22 mouse cellular contexts compared by ENCODE assay signal in the genomic region with DNA sequence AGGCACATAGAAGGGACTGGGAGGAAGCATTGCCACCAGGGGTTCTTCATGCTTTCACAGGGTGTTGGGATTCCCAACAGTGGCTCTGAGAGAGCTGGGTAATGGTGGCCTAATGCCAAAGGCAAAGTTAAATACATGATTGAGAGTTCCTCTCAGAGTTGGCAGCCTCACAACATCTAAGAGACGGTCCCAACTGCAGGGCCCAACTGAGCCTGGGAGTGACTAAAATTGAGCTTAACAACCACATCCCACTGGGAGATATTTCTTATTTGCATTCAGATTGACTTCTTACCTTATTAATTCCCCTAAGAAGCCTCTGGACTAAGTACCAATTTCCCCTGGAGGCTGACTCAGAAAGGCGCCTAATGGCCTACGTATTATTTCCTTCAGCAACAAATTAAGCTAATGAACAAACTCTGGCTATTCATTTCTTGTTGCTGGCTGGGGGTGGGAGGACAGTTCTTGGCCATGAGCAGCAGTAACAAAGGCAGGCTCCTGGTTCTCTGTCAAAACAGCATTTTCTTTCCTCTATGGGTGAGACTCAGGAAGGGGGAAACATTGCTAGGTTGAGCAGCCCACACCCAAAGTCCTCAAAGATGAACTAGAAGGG.
A peak's percentile ranks its signal among the peaks of the same experiment; 100 is the strongest.
DNase-seq lines count a peak whose midpoint lies in the region; ATAC-seq lines count a peak whose summit lies in the region.
"Had no signal": no experiment of that assay in that cellular context is flagged by ENCODE, and none has a peak within 500 bp of the region (broad histone marks: within the 10 kb centered on the region; RNA-seq: fewer than 3 reads in every experiment).

No protein-coding gene starts in this region.

- 27% methylated on average over 3 of the region's 3 CpGs for WGBS in forebrain, embryonic 14.5 days
- 82% methylated on average over 3 of the region's 3 CpGs for WGBS in forebrain, embryonic 10.5 days
- 43% methylated on average over 3 of the region's 3 CpGs for WGBS in hindbrain, embryonic 15.5 days
- 86% methylated on average over 3 of the region's 3 CpGs for WGBS in hindbrain, embryonic 10.5 days
- WGBS in hindbrain, embryonic 16.5 days, result 36% methylated on average over 3 of the region's 3 CpGs

- H3K9ac ChIP-seq in forebrain, embryonic 14.5 days (ENCODE audit: low read length), result no peak overlapping the region
- H3K9ac ChIP-seq in hindbrain, embryonic 15.5 days, result no peak overlapping the region
- H3K9ac ChIP-seq in hindbrain, embryonic 16.5 days (ENCODE audit: low read depth, low read length), result no peak overlapping the region
- H3K9ac ChIP-seq: embryonic facial prominence, embryonic 13.5 days; liver, embryonic 15.5 days; midbrain, embryonic 12.5 days; neural tube, embryonic 12.5 days had no signal

- no peak overlapping the region for H3K4me2 ChIP-seq in forebrain, embryonic 14.5 days (ENCODE audit: low read length)
- H3K4me2 ChIP-seq in hindbrain, embryonic 15.5 days, result no peak overlapping the region
- H3K4me2 ChIP-seq in hindbrain, embryonic 16.5 days (ENCODE audit: low read length), result no peak overlapping the region
- H3K4me2 ChIP-seq: embryonic facial prominence, embryonic 13.5 days; heart, embryonic 11.5 days; liver, embryonic 15.5 days; midbrain, embryonic 12.5 days; neural tube, embryonic 12.5 days had no signal

- H3K36me3 ChIP-seq in forebrain, embryonic 14.5 days (ENCODE audit: control insufficient read depth, insufficient read depth, low read length), result no peaks in the 10 kb centered on the region
- no peaks in the 10 kb centered on the region for H3K36me3 ChIP-seq in forebrain, embryonic 10.5 days (replicated peaks)
- no peaks in the 10 kb centered on the region for H3K36me3 ChIP-seq in hindbrain, embryonic 15.5 days
- no peaks in the 10 kb centered on the region for H3K36me3 ChIP-seq in hindbrain, embryonic 10.5 days
- no peaks in the 10 kb centered on the region for H3K36me3 ChIP-seq in hindbrain, embryonic 16.5 days (ENCODE audit: control insufficient read depth, insufficient read depth, low read length)
- H3K36me3 ChIP-seq: embryonic facial prominence, embryonic 13.5 days; liver, embryonic 15.5 days; midbrain, embryonic 12.5 days; neural tube, embryonic 12.5 days had no signal

- H3K4me3 ChIP-seq in forebrain, embryonic 14.5 days (ENCODE audit: low read depth, low read length), result no peak overlapping the region
- H3K4me3 ChIP-seq in forebrain, embryonic 10.5 days, result no peak overlapping the region
- no peak overlapping the region for H3K4me3 ChIP-seq in hindbrain, embryonic 15.5 days
- no peak overlapping the region for H3K4me3 ChIP-seq in hindbrain, embryonic 10.5 days
- H3K4me3 ChIP-seq in hindbrain, embryonic 16.5 days (ENCODE audit: low read length), result no peak overlapping the region
- H3K4me3 ChIP-seq: embryonic facial prominence, embryonic 13.5 days; liver, embryonic 15.5 days; midbrain, embryonic 12.5 days; neural tube, embryonic 12.5 days had no signal

- peak; percentile 31 for DNase-seq in forebrain, embryonic 14.5 days (ENCODE audit: low spot score)
- DNase-seq in forebrain, embryonic 10.5 days (ENCODE audit: extremely low spot score, low spot score), result no peak
- DNase-seq in hindbrain, embryonic 10.5 days (ENCODE audit: low spot score), result no peak
- DNase-seq in Muller cell, postnatal 12 days (ENCODE audit: inconsistent ontology term), result peak; percentile 50
- no peak for DNase-seq in frontal cortex, adult 2 months (ENCODE audit: extremely low spot score in 1 of 2, low spot score in 1 of 2)
- DNase-seq in layer of hippocampus, adult 18-20 months (ENCODE audit: low spot score in 2 of 2), result no peak
- DNase-seq: cerebellum, postnatal 25 days; gastrocnemius, postnatal 36 days; kidney, postnatal 25 days; liver; lung, postnatal 14 days; thymus, adult 18-20 months; thymus, postnatal 36 days had no signal

- H3K27me3 ChIP-seq in forebrain, embryonic 14.5 days (replicated peaks; ENCODE audit: control insufficient read depth, insufficient read depth, low read length), result no peaks in the 10 kb centered on the region
- H3K27me3 ChIP-seq in forebrain, embryonic 10.5 days (ENCODE audit: poor library complexity, severe bottlenecking), result peaks cover 41% of the 10 kb centered on the region
- H3K27me3 ChIP-seq in hindbrain, embryonic 15.5 days, result no peaks in the 10 kb centered on the region
- no peaks in the 10 kb centered on the region for H3K27me3 ChIP-seq in hindbrain, embryonic 10.5 days (ENCODE audit: insufficient read depth, poor library complexity, severe bottlenecking)
- no peaks in the 10 kb centered on the region for H3K27me3 ChIP-seq in hindbrain, embryonic 16.5 days (replicated peaks; ENCODE audit: control insufficient read depth, insufficient read depth, low read length)
- H3K27me3 ChIP-seq: embryonic facial prominence, embryonic 13.5 days; liver, embryonic 15.5 days; midbrain, embryonic 12.5 days; neural tube, embryonic 12.5 days had no signal

- no peak for ATAC-seq in forebrain, embryonic 14.5 days
- peak; percentile 74; the same call in 1 of the 2 replicates for ATAC-seq in hindbrain, embryonic 15.5 days (ENCODE audit: low FRiP score, low read depth)
- ATAC-seq in hindbrain, embryonic 16.5 days, result peak; percentile 83
- ATAC-seq: CD4-positive, CD25-positive, alpha-beta regulatory T cell, adult 4 months; intestine, postnatal 0 days had no signal

- H3K9me3 ChIP-seq in forebrain, embryonic 14.5 days (replicated peaks; ENCODE audit: control insufficient read depth, low read length), result no peaks in the 10 kb centered on the region
- no peaks in the 10 kb centered on the region for H3K9me3 ChIP-seq in forebrain, embryonic 10.5 days
- no peaks in the 10 kb centered on the region for H3K9me3 ChIP-seq in hindbrain, embryonic 15.5 days
- no peaks in the 10 kb centered on the region for H3K9me3 ChIP-seq in hindbrain, embryonic 10.5 days
- no peaks in the 10 kb centered on the region for H3K9me3 ChIP-seq in hindbrain, embryonic 16.5 days (ENCODE audit: control insufficient read depth, low read length)
- H3K9me3 ChIP-seq: embryonic facial prominence, embryonic 13.5 days; liver, embryonic 15.5 days; midbrain, embryonic 12.5 days; neural tube, embryonic 12.5 days had no signal

- H3K4me1 ChIP-seq in forebrain, embryonic 14.5 days (ENCODE audit: control insufficient read depth, insufficient read depth, low read length), result no peaks in the 10 kb centered on the region
- H3K4me1 ChIP-seq in forebrain, embryonic 10.5 days, result no peaks in the 10 kb centered on the region
- H3K4me1 ChIP-seq in hindbrain, embryonic 15.5 days (replicated peaks), result 0 out of 2 replicates have a peak, but pooled peaks cover 4% of the 10 kb centered on the region
- no peaks in the 10 kb centered on the region for H3K4me1 ChIP-seq in hindbrain, embryonic 10.5 days (replicated peaks)
- no peaks in the 10 kb centered on the region for H3K4me1 ChIP-seq in hindbrain, embryonic 16.5 days (ENCODE audit: control insufficient read depth, insufficient read depth, low read depth, low read length)
- H3K4me1 ChIP-seq: embryonic facial prominence, embryonic 13.5 days; liver, embryonic 15.5 days; midbrain, embryonic 12.5 days; neural tube, embryonic 12.5 days had no signal

- H3K27ac ChIP-seq in forebrain, embryonic 14.5 days (ENCODE audit: low read depth, low read length), result no peak overlapping the region
- H3K27ac ChIP-seq in forebrain, embryonic 10.5 days, result no peak overlapping the region
- 0 out of 2 replicates have a peak overlapping the region, but pooled peaks have one; percentile 17 for H3K27ac ChIP-seq in hindbrain, embryonic 15.5 days (replicated peaks)
- no peak overlapping the region for H3K27ac ChIP-seq in hindbrain, embryonic 10.5 days
- H3K27ac ChIP-seq in hindbrain, embryonic 16.5 days (ENCODE audit: low read depth, low read length), result peak overlapping the region; percentile 9
- H3K27ac ChIP-seq: embryonic facial prominence, embryonic 13.5 days; liver, embryonic 15.5 days; midbrain, embryonic 12.5 days; neural tube, embryonic 12.5 days had no signal

Comparison
In these comparisons a context has a peak if more than half of its experiments do, and no peak if none do; other contexts are left out.
1. DNase-seq: peak in forebrain, embryonic 14.5 days (single experiment) and Muller cell, postnatal 12 days (single experiment); none in forebrain, embryonic 10.5 days (single experiment), hindbrain, embryonic 10.5 days (single experiment), frontal cortex, adult 2 months (0 of 2) and layer of hippocampus, adult 18-20 months (0 of 2).
2. H3K27ac ChIP-seq: peak in hindbrain, embryonic 15.5 days (single experiment) and hindbrain, embryonic 16.5 days (single experiment); none in forebrain, embryonic 14.5 days (single experiment), forebrain, embryonic 10.5 days (single experiment) and hindbrain, embryonic 10.5 days (single experiment).